Mouse (Mus musculus) activated CD4-positive, CD25-positive, alpha-beta regulatory T cell, adult 4 months (primary cell): ENCODE results near the gene Wfdc15b. TPM values are rescaled to one million over a fixed set of nuclear protein-coding genes. Genes with fewer than 3 reads are reported as not detected.
"Not testable (repeated sequence)": the region's sequence is repeated elsewhere in the genome, so short reads cannot be mapped to it uniquely, and the experiment has no call there.

Experiments used
- ATAC-seq: one replicate; pipeline ENCODE4 v1.8.0; 2017
- polyA plus RNA-seq, 2 experiments: library from polyadenylated mRNA; unstranded; fragments of 100-300 nt; shearing (Covaris generic); gene quantifications; one replicate each; pipeline ENCODE4 v1.2.1; 2017

The Wfdc15b gene
- polyA plus RNA-seq, result not detected

DNA sequence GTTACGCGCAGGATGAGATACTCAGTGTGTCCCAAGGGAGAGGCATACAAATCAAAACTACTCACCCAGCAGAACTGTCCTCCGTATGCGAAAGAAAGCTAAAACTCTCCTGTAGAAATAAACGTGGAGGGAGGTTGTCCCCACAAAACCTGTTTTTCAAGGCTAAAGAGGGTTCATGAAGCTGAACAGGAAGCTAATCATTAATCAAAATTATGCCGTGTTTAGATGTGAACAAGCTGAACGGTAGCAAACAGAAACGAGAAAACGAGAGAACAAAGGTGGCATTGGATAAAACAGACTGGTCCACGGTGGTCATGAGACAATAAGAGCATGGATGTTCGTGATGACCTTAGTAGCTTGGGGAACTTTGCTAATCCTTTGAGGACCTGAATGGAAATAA lies at the start of gene Wfdc15b:
Gene Wfdc15b, minus strand, starts transcription at position 139 of the 400 bp plus-strand sequence.
- no peak for ATAC-seq

DNA sequence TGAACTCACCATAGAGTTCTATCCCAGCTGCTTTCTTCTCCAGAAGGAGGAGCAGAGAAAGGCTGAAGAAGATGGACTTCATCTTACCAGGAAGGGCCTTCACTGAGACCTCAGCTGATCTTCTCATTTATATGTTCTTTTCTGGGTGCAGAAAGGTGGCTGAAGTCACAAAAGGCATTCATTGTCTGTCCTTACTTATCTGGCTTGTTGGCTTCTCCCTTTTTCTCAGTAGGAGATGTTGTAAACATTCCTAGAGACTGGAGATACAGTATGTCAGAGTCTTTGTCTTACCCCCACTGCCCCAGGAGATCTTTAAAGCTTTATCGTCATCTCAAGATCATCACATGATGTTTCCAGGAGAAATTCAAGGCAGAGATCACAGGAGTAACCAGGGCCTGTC lies 35.1 kb upstream of the Wfdc15b start, which contains the start of gene Svs3b:
Gene Svs3b, minus strand, starts transcription at position 101 of the 400 bp plus-strand sequence.
- not testable (repeated sequence) for ATAC-seq

- ATAC-seq, result no peak
Measured at GRCm38 (mm10) chr2:164238366-164238765, 16.9 kb upstream of the Wfdc15b start, which contains the start of gene Svs2. Gene Svs2, minus strand, starts transcription at chr2:164238466.

DNA sequence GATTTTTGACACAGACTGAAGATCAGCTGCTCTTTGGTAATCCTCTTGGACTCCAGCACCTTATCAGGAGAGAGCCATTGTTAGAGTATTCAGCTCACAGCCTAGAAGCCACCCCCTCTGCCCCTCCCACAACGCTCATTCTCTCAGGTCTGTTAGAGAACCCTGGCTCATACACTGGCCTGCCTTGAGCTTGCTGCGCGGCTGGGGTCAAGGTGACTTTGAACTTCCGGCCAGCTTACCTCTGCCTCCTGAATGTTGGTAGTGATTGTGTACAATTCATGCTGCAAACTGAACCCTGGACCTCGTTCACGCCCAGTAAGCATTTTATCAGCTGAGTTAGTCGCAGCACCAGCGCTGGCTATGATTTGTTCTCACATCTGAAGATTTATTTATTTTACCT lies 11.2 kb upstream of the Wfdc15b start:
- no peak for ATAC-seq

DNA sequence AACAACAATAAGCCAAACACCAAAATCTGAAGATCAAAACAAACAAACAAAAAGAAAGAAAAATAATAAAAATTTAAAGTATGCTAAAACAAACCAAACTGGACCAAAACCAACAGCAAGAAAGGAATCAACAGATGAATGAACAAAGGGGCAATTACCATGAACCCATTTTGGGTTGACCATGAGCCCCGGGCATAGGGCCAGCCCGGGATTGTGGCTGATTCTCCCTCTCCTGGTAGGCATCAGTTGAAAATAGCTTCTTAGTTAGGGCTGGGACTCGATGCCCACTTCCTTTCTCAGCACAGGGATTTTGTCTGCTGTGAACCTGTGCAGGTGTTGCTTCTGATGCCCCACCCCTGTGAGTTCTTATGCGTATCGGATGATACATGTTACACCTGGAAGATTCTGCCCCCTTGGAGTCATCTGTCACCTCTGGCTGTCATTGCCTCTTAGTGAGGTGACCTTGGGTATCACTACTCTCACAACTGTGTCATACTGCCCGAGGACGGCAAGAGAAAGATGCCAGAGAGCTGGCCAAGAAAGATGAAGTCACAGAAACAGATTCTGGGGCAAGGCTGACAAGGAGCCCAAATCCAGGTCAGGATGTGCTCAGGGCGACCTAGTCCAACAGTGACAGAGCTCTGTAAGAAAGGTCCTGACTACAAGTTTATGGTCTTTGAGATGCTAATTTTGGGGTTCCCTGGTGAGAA lies 7.1 kb upstream of the Wfdc15b start:
- no peak for ATAC-seq

DNA sequence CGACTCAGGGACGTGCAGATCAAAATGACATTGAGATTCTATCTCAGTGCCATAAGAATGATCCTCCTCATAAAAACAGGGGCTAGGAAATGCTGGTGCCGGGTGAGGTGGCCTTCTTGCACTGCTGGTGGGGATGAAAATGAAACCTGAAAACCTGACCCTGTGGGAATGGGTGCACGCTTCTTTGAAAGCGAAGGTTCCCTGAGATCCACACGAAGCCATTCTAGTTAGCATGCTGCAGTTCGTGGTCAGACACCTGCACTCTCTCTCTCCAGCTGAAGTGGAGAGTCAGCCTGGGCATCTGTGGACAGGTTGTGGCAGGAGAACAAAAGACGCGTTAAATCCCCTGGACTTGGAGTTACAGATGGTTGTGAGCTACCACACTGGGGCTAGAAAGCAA lies 2.2 kb downstream of the Wfdc15b start:
- no peak for ATAC-seq

DNA sequence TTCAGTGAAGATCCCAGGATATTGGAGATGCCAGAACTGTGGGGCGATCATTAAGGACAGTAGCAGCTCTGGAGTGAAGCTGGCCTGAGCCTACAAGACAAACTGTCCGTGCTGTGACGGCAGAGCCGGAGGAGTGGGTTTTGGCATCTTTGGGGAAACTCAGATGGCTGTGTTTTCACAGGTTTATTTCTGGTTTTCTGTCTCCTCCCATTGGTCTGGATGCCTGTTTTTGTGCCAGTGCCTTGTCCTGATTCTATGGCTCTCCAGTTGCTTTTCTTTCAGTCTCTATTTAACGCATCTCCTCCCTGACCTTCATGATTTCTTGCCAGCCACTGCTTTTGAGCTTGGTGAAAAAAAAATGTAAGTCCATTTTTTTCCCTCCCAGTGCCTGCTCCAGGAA lies 8.7 kb downstream of the Wfdc15b start:
- no peak for ATAC-seq

GRCm38 (mm10) chr2:164210892-164211291 lies 10.6 kb downstream of the Wfdc15b start:
- ATAC-seq, result peak; percentile 52

DNA sequence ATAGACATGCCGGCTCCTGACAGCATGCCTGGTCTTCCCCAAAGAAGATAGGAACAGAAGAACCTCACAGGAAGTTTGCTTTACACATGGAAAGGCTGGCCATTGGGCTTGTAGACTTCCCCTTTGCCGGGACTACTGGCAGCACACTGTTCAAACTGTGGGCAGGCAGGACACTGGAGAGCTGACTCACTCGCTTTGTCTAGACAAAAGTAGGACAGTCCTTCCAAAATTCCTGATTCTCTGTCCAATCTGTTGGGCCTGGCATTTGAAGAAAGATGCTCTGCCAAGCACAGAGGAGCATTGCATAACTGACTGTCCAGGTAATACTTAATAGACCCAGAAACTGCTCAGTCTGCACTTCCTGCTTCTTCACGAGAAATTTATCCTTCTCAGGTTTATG lies 14.8 kb downstream of the Wfdc15b start:
- no peak for ATAC-seq

- not testable (repeated sequence) for ATAC-seq
Measured at GRCm38 (mm10) chr2:164206011-164206410, 15.4 kb downstream of the Wfdc15b start.

DNA sequence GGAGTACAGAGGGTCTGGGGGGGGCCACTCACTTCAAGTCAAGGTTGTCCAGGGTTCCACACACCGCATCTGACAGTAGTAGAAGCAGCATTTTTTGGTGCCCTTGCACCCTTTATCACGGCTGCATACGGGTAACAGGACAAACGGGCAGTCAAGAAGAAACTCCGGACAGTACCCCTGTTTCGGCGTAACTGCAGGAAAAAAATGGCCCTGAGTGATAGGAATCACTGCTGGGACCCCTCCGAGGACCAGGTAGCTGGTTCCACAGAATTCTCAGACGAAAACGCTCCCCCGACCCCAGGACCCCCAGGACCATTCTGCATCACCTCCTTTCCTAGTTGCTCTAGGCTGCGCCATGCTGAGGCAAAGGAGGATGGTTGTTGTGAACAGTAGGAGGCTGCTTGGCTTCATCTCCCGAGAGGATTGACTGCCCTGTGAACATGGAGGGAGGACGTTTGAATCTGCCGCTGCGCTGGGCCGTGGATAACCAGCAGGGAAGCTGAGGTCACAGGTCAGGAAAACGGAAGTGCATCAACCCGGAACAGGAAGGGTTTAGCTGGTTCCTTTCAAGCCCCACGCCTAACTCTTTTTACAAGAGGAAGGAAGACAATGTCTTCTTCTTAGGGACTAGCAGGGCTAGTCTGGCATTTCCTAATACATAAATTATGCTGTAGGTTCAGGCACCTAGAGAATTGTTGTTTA lies 21.7 kb downstream of the Wfdc15b start, which contains the start of gene Wfdc15a:
Gene Wfdc15a, minus strand, starts transcription at position 505 of the 702 bp plus-strand sequence.
- no peak for ATAC-seq

- no peak for ATAC-seq
Measured at GRCm38 (mm10) chr2:164196700-164196990, 24.8 kb downstream of the Wfdc15b start.

DNA sequence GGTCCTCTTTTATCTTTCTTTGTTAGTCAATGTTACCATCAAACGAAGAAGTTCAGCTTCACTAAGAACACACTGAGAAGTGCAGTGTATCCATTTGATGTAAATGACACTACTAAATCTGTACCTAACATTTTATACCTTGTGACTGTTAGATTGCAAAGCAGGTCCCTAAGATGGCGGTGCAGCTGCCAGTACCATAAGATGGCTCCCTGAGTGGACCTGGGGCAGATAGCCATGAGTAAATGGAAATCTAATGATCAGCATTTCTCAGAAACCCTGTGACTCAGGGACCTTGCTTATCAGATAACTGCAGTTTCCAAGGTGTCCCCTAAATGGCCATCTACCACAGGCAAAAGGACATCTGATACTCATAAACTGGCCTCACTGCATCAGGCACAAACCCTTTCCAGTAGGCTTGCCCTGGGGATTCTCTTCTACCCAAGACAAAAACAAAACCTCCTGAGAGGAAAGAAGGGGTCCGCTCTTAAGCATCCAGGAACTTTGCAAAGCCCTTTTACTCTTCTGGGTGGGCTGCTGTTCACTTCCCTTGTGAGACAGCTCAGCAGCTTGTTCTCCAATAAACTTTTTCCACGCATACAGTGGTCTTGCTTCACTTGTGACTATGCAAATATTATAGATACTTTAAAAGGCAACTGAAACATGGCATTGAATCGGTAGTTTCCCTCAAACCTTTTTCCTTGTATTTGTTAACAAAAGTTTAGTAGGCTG lies 25.3 kb downstream of the Wfdc15b start:
- no peak for ATAC-seq

DNA sequence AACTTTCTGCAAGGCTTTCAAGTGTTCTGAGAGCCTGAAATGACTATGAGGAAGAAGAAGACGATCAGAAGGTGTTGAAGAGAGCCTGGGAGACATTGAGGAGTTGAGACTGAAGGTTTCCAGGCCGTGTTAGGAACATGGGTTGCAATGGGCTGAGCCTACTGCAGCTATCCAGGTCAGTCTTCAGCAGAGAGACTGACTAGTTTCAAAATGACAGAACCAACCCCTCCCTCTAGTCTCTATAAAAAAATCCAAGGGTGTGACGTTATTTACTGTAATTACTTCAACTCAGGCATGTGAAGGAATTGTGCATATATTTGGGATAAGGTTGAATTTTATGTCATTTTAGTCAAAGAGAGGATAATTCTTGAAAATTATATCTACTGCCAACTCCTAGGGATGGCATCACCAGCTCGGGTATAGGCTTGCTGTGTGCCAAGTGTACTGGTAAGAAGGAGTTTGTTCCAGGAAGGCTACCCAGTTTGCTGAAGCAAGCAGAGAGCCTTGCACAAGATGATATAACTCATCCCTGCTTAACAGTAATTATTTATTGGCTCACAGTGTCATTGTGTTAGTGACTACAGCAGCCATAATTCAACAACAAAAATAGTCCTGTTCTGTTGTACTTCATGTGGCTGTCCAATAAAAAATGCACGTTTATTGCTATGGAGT lies 26.4 kb downstream of the Wfdc15b start:
- ATAC-seq, result no peak

GRCm38 (mm10) chr2:164192279-164192678 lies 29.2 kb downstream of the Wfdc15b start:
- no peak for ATAC-seq

DNA sequence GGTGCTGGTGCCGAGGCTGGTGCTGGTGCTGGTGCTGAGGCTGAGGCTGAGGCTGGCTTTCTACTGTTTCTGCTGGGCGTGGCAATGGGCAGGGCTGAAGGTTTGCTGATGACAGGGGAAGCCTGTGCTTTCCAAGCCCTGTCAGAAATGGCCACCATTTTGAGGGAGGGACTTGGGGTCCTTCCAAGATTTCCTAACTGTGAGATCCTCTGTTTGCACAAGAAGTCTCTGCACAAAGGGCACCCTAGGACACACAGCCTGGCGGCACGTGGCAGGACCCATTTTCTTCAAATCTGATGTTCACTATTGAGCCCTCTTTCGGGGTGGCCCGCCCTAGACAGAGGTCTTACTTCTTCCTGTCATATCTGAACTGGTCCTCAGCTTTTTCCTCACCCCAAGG lies 30.9 kb downstream of the Wfdc15b start, which contains the start of gene Wfdc12:
Gene Wfdc12, minus strand, starts transcription at position 33 of the 400 bp plus-strand sequence.
- ATAC-seq, result no peak

GRCm38 (mm10) chr2:164188722-164189121 lies 32.7 kb downstream of the Wfdc15b start:
- no peak for ATAC-seq

- no peak for ATAC-seq
Measured at GRCm38 (mm10) chr2:164184145-164184719, 37.2 kb downstream of the Wfdc15b start.

GRCm38 (mm10) chr2:164183340-164183739 lies 38.1 kb downstream of the Wfdc15b start:
- no peak for ATAC-seq

- no peak for ATAC-seq
Measured at GRCm38 (mm10) chr2:164182692-164183255, 38.7 kb downstream of the Wfdc15b start, which contains the start of gene Wfdc5. Gene Wfdc5, minus strand, starts transcription at chr2:164182742.

DNA sequence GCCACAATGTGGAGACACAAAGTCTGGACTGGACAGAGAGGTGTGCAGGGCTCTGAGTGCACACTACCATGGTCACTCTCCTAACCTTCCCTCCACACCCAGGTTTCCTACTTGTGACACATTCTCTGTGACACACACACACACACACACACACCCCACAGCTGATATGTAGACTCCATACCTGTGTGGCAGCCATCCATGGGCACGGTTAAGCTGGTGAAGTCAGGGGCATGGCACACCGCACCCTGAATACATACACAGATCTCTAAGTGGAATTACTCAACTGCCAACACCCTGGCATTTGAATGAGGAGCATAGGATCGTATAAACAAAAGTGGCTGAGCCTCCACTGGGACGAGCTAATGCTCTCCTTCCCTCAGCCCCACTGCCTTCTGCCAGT lies 40.7 kb downstream of the Wfdc15b start:
- ATAC-seq, result no peak

- no peak for ATAC-seq
Measured at GRCm38 (mm10) chr2:164180124-164180523, 41.3 kb downstream of the Wfdc15b start.
